Comparison of ENCODE assay signal across 8 mouse cellular contexts in genomic region chr8:54153240-54153639, GRCm38 (mm10).
DNase-seq lines count a peak whose midpoint lies in the region; ATAC-seq and TF ChIP-seq lines count a peak whose summit lies in the region.

No protein-coding gene starts in this region.

- peak; percentile 61 for TF ChIP-seq CTCF in lung, embryonic 14.5 days (IDR thresholded peaks at IDR 0.05; ENCODE audit: low read depth)
- TF ChIP-seq CTCF in spleen, adult 2 months (IDR thresholded peaks at IDR 0.05; ENCODE audit: extremely low read depth, insufficient read depth, insufficient read length, insufficient replicate concordance) = peak; percentile 27; the same call in 1 of the 2 replicates

- no peak overlapping the region for H3K27ac ChIP-seq in kidney, embryonic 16.5 days (ENCODE audit: low read length)
- no peak overlapping the region for H3K27ac ChIP-seq in lung, embryonic 14.5 days (ENCODE audit: low read depth)
- H3K27ac ChIP-seq in spleen, adult 2 months (ENCODE audit: insufficient read depth, low read length) = no peak overlapping the region

- H3K9ac ChIP-seq in kidney, embryonic 16.5 days (replicated peaks; ENCODE audit: low read length) = no peak overlapping the region
- H3K9ac ChIP-seq in lung, embryonic 14.5 days = no peak overlapping the region

- no peaks in the 10 kb centered on the region for H3K4me1 ChIP-seq in kidney, embryonic 16.5 days (ENCODE audit: insufficient read depth, low read length)
- no peaks in the 10 kb centered on the region for H3K4me1 ChIP-seq in lung, embryonic 14.5 days (ENCODE audit: insufficient read depth)
- no peaks in the 10 kb centered on the region for H3K4me1 ChIP-seq in spleen, adult 2 months (ENCODE audit: control insufficient read depth, insufficient read depth, insufficient read length)

- no peak for TF ChIP-seq POLR2A in spleen, adult 2 months (IDR thresholded peaks at IDR 0.05; ENCODE audit: low read depth, low read length)

- 59% methylated on average over 4 of the region's 4 CpGs for WGBS in kidney, embryonic 16.5 days
- WGBS in lung, embryonic 14.5 days = 54% methylated on average over 4 of the region's 4 CpGs
- 42% methylated on average over 4 of the region's 4 CpGs for WGBS in spleen, adult 2 months

- H3K9me3 ChIP-seq in kidney, embryonic 16.5 days (ENCODE audit: low read length) = no peaks in the 10 kb centered on the region
- H3K9me3 ChIP-seq in lung, embryonic 14.5 days (ENCODE audit: low read depth, low read length) = no peaks in the 10 kb centered on the region

- no peaks in the 10 kb centered on the region for H3K36me3 ChIP-seq in kidney, embryonic 16.5 days (ENCODE audit: insufficient read depth, low read length)
- H3K36me3 ChIP-seq in lung, embryonic 14.5 days (ENCODE audit: insufficient read depth) = 0 out of 2 replicates have a peak, but pooled peaks cover 2% of the 10 kb centered on the region
- H3K36me3 ChIP-seq in spleen, adult 2 months (ENCODE audit: control insufficient read depth, insufficient read depth, low read length) = no peaks in the 10 kb centered on the region

- no peak overlapping the region for H3K4me2 ChIP-seq in kidney, embryonic 16.5 days (replicated peaks; ENCODE audit: low read depth, low read length)
- no peak overlapping the region for H3K4me2 ChIP-seq in lung, embryonic 14.5 days

- no peaks in the 10 kb centered on the region for H3K27me3 ChIP-seq in kidney, embryonic 16.5 days (ENCODE audit: insufficient read depth, low read length)
- no peaks in the 10 kb centered on the region for H3K27me3 ChIP-seq in lung, embryonic 14.5 days (ENCODE audit: insufficient read depth, low read length)
- H3K27me3 ChIP-seq in spleen, adult 2 months (ENCODE audit: control insufficient read depth, insufficient read depth, low read length) = no peaks in the 10 kb centered on the region

- intact Hi-C loops in heart, postnatal 25 days (cut with DNase I) = loop anchor here (5.0 to 10.0 kb wide), 4 partner anchors 78 to 546 kb away; partner anchors contain the start of gene Vegfc

- ATAC-seq in kidney, embryonic 16.5 days (ENCODE audit: low FRiP score, low TSS enrichment) = peak; percentile 35; the same call in 1 of the 2 replicates
- no peak for ATAC-seq in lung, embryonic 14.5 days (ENCODE audit: insufficient read depth)

- no peak overlapping the region for H3K4me3 ChIP-seq in kidney, embryonic 16.5 days (ENCODE audit: low read length)
- H3K4me3 ChIP-seq in lung, embryonic 14.5 days (ENCODE audit: low read depth, low read length) = no peak overlapping the region
- no peak overlapping the region for H3K4me3 ChIP-seq in spleen, adult 2 months (ENCODE audit: extremely low read depth, insufficient read depth, insufficient read length)

- peak; percentile 28 to 72 for DNase-seq in heart, adult 18-20 months
- no peak for DNase-seq in heart, postnatal 25 days (ENCODE audit: low spot score)
- peak; percentile 48 for DNase-seq in urinary bladder, postnatal 25 days (ENCODE audit: low spot score)
- DNase-seq in urinary bladder, adult 18-20 months (ENCODE audit: low spot score in 2 of 2) = no peak
- DNase-seq in embryo, embryonic 9.5 days (ENCODE audit: extremely low spot score) = peak; percentile 20
- peak; percentile 69 for DNase-seq in lung, embryonic 14.5 days
- DNase-seq in spleen, adult 2 months (ENCODE audit: low read depth in 1 of 2, low spot score in 2 of 2) = peak; percentile 3 to 24

Comparison
In these comparisons a context has a peak if more than half of its experiments do, and no peak if none do; other contexts are left out.
1. DNase-seq: peak in heart, adult 18-20 months (2 of 2), urinary bladder, postnatal 25 days (single experiment), embryo, embryonic 9.5 days (single experiment), lung, embryonic 14.5 days (single experiment) and spleen, adult 2 months (2 of 2); none in heart, postnatal 25 days (single experiment) and urinary bladder, adult 18-20 months (0 of 2).